Mouse (Mus musculus) ES-Bruce4 (cell line): ENCODE measurements at regions not wholly inside any gene's neighbourhood (a gene's known extent, or its start where the extent isn't known, plus 50 kb on each side); places are given as distances from the start of the nearest gene placed in this dataset.

Source experiments
- H3K27ac ChIP-seq: 2 replicates; pipeline ENCODE4 v1.5.1; 2012; ENCODE audit warnings: low read length, inconsistent platforms; ENCODE audit not compliant: insufficient read depth
- H3K27me3 ChIP-seq: 2 replicates; pipeline ENCODE4 v1.6.1; 2012; ENCODE audit warnings: mild to moderate bottlenecking, low read length, inconsistent platforms; ENCODE audit not compliant: control insufficient read depth, poor library complexity, insufficient read depth, severe bottlenecking
- H3K36me3 ChIP-seq: 2 replicates; pipeline ENCODE4 v1.6.1; 2012; ENCODE audit warnings: inconsistent platforms, mild to moderate bottlenecking, low read length, moderate library complexity; ENCODE audit not compliant: control insufficient read depth, poor library complexity, insufficient read depth, severe bottlenecking
- H3K4me1 ChIP-seq: one replicate; pipeline ENCODE4 v1.8.1; 2011; ENCODE audit warnings: low read length; ENCODE audit not compliant: control insufficient read depth, insufficient read depth
- H3K4me3 ChIP-seq: 2 replicates; pipeline ENCODE4 v1.5.1; 2011; ENCODE audit warnings: low read depth, mild to moderate bottlenecking, low read length
- H3K9ac ChIP-seq: 2 replicates; pipeline ENCODE4 v1.6.1; 2012; ENCODE audit warnings: low read depth, mild to moderate bottlenecking, inconsistent platforms; ENCODE audit not compliant: poor library complexity, severe bottlenecking
- H3K9me3 ChIP-seq: replicated peaks from 2 replicates; pipeline ENCODE4 v1.6.1; 2012; ENCODE audit warnings: mild to moderate bottlenecking, low read length, inconsistent platforms; ENCODE audit not compliant: control insufficient read depth, poor library complexity, insufficient read depth, severe bottlenecking
- CTCF ChIP-seq: IDR thresholded peaks from one replicate; pipeline ENCODE4 v1.8.1; 2011; ENCODE audit warnings: low read depth, low read length
- EP300 ChIP-seq: IDR thresholded peaks from 2 replicates; pipeline ENCODE4 v1.6.1; 2011; ENCODE audit warnings: low read depth, low read length; ENCODE audit not compliant: insufficient read depth
- POLR2A ChIP-seq: IDR thresholded peaks from one replicate; pipeline ENCODE4 v1.8.1; 2011; ENCODE audit warnings: low read length; ENCODE audit not compliant: insufficient read depth

GRCm38 (mm10) chr2:178949103-178949502 is 493.1 kb upstream of the Cdh4 start:
- H3K4me1 ChIP-seq, result peaks cover 2% of the 10 kb centered on the region
- H3K27ac ChIP-seq, result no peak overlapping the region
- H3K9me3 ChIP-seq, result no peaks in the 10 kb centered on the region
- TF ChIP-seq CTCF (no peak), EP300 (0 out of 2 replicates have a peak, but pooled peaks have one; percentile 23)
- H3K9ac ChIP-seq, result no peak overlapping the region
- no peaks in the 10 kb centered on the region for H3K36me3 ChIP-seq
- H3K27me3 ChIP-seq, result no peaks in the 10 kb centered on the region
- H3K4me3 ChIP-seq, result no peak overlapping the region

- Histone ChIP-seq H3K9ac (no peak overlapping the region), H3K4me3 (no peak overlapping the region), H3K4me1 (peaks cover 2% of the 10 kb centered on the region), H3K9me3 (no peaks in the 10 kb centered on the region), H3K27ac (no peak overlapping the region), H3K27me3 (no peaks in the 10 kb centered on the region), H3K36me3 (no peaks in the 10 kb centered on the region)
- TF ChIP-seq CTCF (no peak), EP300 (no peak), POLR2A (no peak)
Observed at GRCm38 (mm10) chr2:178950304-178950703, 491.9 kb upstream of the Cdh4 start.

- Histone ChIP-seq H3K4me1 (no peaks in the 10 kb centered on the region), H3K27me3 (no peaks in the 10 kb centered on the region), H3K36me3 (no peaks in the 10 kb centered on the region), H3K4me3 (no peak overlapping the region), H3K9me3 (no peaks in the 10 kb centered on the region), H3K27ac (no peak overlapping the region), H3K9ac (no peak overlapping the region)
- TF ChIP-seq POLR2A (no peak), EP300 (no peak), CTCF (no peak)
Observed at GRCm38 (mm10) chr2:178954420-178955067, 487.7 kb upstream of the Cdh4 start.

- no peak overlapping the region for H3K9ac ChIP-seq
- H3K27me3 ChIP-seq, result no peaks in the 10 kb centered on the region
- TF ChIP-seq POLR2A (no peak), CTCF (no peak), EP300 (no peak)
- H3K27ac ChIP-seq, result no peak overlapping the region
- no peaks in the 10 kb centered on the region for H3K36me3 ChIP-seq
- H3K9me3 ChIP-seq, result no peaks in the 10 kb centered on the region
- no peaks in the 10 kb centered on the region for H3K4me1 ChIP-seq
- no peak overlapping the region for H3K4me3 ChIP-seq
Observed at GRCm38 (mm10) chr2:178958829-178959228, 483.4 kb upstream of the Cdh4 start.

GRCm38 (mm10) chr2:178959603-178960002 is 482.6 kb upstream of the Cdh4 start:
- Histone ChIP-seq H3K9ac (no peak overlapping the region), H3K4me3 (no peak overlapping the region), H3K9me3 (no peaks in the 10 kb centered on the region), H3K27me3 (no peaks in the 10 kb centered on the region), H3K36me3 (no peaks in the 10 kb centered on the region), H3K4me1 (no peaks in the 10 kb centered on the region), H3K27ac (no peak overlapping the region)
- TF ChIP-seq CTCF (no peak), EP300 (no peak), POLR2A (no peak)

GRCm38 (mm10) chr2:178967584-178968365 is 474.5 kb upstream of the Cdh4 start:
- Histone ChIP-seq H3K27ac (no peak overlapping the region), H3K36me3 (no peaks in the 10 kb centered on the region), H3K9me3 (no peaks in the 10 kb centered on the region), H3K27me3 (no peaks in the 10 kb centered on the region), H3K4me1 (no peaks in the 10 kb centered on the region), H3K4me3 (no peak overlapping the region), H3K9ac (no peak overlapping the region)
- TF ChIP-seq CTCF, result no peak
- no peak for TF ChIP-seq POLR2A
- TF ChIP-seq EP300, result no peak
